Mouse (Mus musculus) hindbrain, embryonic 15.5 days (tissue): Measurements from ENCODE around the gene Mob3b. TPM values are rescaled to one million over a fixed set of nuclear protein-coding genes. Genes with fewer than 3 reads are reported as not detected.

ENCODE experiments used
- ATAC-seq: fragments of 200-750 bp; cut with Nextera tagmentation; 2 replicates; pipeline ENCODE4 v1.8.0; 2017; ENCODE audit warnings: low read depth, moderate number of reproducible peaks, moderate TSS enrichment; ENCODE audit not compliant: low FRiP score
- H3K27ac ChIP-seq: fragments of 300-500 bp; sonication (generic); replicated peaks from 2 replicates; pipeline ENCODE4 v1.5.1; 2015; ENCODE audit warnings: mild to moderate bottlenecking, inconsistent platforms
- H3K27me3 ChIP-seq: fragments of 300-500 bp; sonication (generic); 2 replicates; pipeline ENCODE4 v1.6.1; 2015; ENCODE audit warnings: control low read depth, inconsistent platforms
- H3K36me3 ChIP-seq: fragments of 300-500 bp; sonication (generic); 2 replicates; pipeline ENCODE4 v1.6.1; 2015; ENCODE audit warnings: control low read depth, inconsistent platforms
- H3K4me1 ChIP-seq: fragments of 300-500 bp; sonication (generic); replicated peaks from 2 replicates; pipeline ENCODE4 v1.6.1; 2015; ENCODE audit warnings: control low read depth, inconsistent platforms
- H3K4me2 ChIP-seq: fragments of 300-500 bp; sonication (generic); 2 replicates; pipeline ENCODE4 v1.6.1; 2015; ENCODE audit warnings: moderate library complexity, mild to moderate bottlenecking, inconsistent platforms
- H3K4me3 ChIP-seq: fragments of 300-500 bp; sonication (generic); 2 replicates; pipeline ENCODE4 v1.5.1; 2015; ENCODE audit warnings: mild to moderate bottlenecking, inconsistent platforms
- H3K9ac ChIP-seq: fragments of 300-500 bp; sonication (generic); 2 replicates; pipeline ENCODE4 v1.6.1; 2015; ENCODE audit warnings: inconsistent platforms
- H3K9me3 ChIP-seq: fragments of 300-500 bp; sonication (generic); 2 replicates; pipeline ENCODE4 v1.6.1; 2016; ENCODE audit warnings: control low read depth, inconsistent platforms
- WGBS: fragments of 180-500 bp; shearing (Covaris S2); methylation state at CpG from one replicate; pipeline ENCODE4 v1.1.7; 2015; 5-methylcytosine and 5-hydroxymethylcytosine counted together
- polyA plus RNA-seq: library from polyadenylated mRNA; unstranded; fragments of >200 nt; fragmentation: Nextera tagmentation; extraction: Ambion mirVana; gene quantifications from 2 replicates; pipeline ENCODE4 v1.2.1, GENCODE M21; 2015

The Mob3b gene
- polyA plus RNA-seq, 1 experiment from 2014 or later = 3.9 TPM

- H3K4me3 ChIP-seq = no peak overlapping the region
- WGBS = 86% methylated on average over 10 of the region's 10 CpGs
- no peak overlapping the region for H3K27ac ChIP-seq
- ATAC-seq = no peak
- H3K9me3 ChIP-seq = no peaks in the 10 kb centered on the region
- H3K27me3 ChIP-seq = no peaks in the 10 kb centered on the region
- no peak overlapping the region for H3K9ac ChIP-seq
- H3K4me2 ChIP-seq = no peak overlapping the region
- no peaks in the 10 kb centered on the region for H3K4me1 ChIP-seq
- no peaks in the 10 kb centered on the region for H3K36me3 ChIP-seq
These were observed 11.6 kb downstream of the Mob3b start for GRCm38 (mm10) chr4:35145726-35146125.

- Histone ChIP-seq H3K4me1 (no peaks in the 10 kb centered on the region), H3K36me3 (no peaks in the 10 kb centered on the region), H3K9ac (no peak overlapping the region), H3K27ac (no peak overlapping the region), H3K4me3 (no peak overlapping the region), H3K9me3 (no peaks in the 10 kb centered on the region), H3K27me3 (no peaks in the 10 kb centered on the region), H3K4me2 (no peak overlapping the region)
- no peak for ATAC-seq
- 80% methylated on average over 12 of the region's 12 CpGs for WGBS
These were observed 13.7 kb downstream of the Mob3b start for GRCm38 (mm10) chr4:35143472-35144102.

- Histone ChIP-seq H3K4me3 (no peak overlapping the region), H3K27ac (no peak overlapping the region), H3K27me3 (no peaks in the 10 kb centered on the region), H3K4me1 (no peaks in the 10 kb centered on the region), H3K4me2 (no peak overlapping the region), H3K36me3 (no peaks in the 10 kb centered on the region), H3K9me3 (no peaks in the 10 kb centered on the region), H3K9ac (no peak overlapping the region)
- no peak for ATAC-seq
- 90% methylated on average over 6 of the region's 6 CpGs for WGBS
These were observed 17.0 kb downstream of the Mob3b start for GRCm38 (mm10) chr4:35140317-35140716.

- WGBS = 43% methylated on average over 6 of the region's 6 CpGs
- Histone ChIP-seq H3K9me3 (no peaks in the 10 kb centered on the region), H3K4me1 (no peaks in the 10 kb centered on the region), H3K27me3 (no peaks in the 10 kb centered on the region), H3K4me3 (no peak overlapping the region), H3K27ac (no peak overlapping the region), H3K36me3 (no peaks in the 10 kb centered on the region), H3K4me2 (no peak overlapping the region), H3K9ac (no peak overlapping the region)
- ATAC-seq = no peak
These were observed 19.2 kb downstream of the Mob3b start for GRCm38 (mm10) chr4:35138077-35138476.

- no peak overlapping the region for H3K4me3 ChIP-seq
- no peaks in the 10 kb centered on the region for H3K4me1 ChIP-seq
- no peak overlapping the region for H3K4me2 ChIP-seq
- no peaks in the 10 kb centered on the region for H3K27me3 ChIP-seq
- no peak for ATAC-seq
- H3K9ac ChIP-seq = no peak overlapping the region
- no peaks in the 10 kb centered on the region for H3K9me3 ChIP-seq
- H3K36me3 ChIP-seq = no peaks in the 10 kb centered on the region
- H3K27ac ChIP-seq = no peak overlapping the region
- WGBS = 85% methylated on average over 8 of the region's 8 CpGs
These were observed 20.3 kb downstream of the Mob3b start for GRCm38 (mm10) chr4:35136996-35137395.

DNA sequence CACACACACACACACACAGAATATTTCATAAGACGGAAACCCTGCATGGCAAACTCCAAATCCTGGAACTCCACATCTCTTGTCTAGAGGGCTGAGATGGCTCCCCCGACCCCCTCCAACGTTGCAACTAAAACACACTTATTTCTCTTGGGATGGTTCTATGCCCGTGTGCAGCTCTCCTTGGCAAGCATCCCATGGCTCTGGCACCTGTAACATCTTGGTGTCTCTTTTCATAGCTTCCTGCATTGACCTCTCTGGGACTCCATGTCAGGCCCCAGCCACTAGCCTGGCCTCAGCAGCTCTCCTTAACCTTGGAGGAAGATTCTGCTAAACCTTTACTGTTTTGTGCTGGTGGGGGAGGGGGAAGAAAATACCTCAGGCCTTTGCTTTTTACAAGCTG, 21.5 kb downstream of the Mob3b start:
- Histone ChIP-seq H3K4me3 (no peak overlapping the region), H3K4me2 (no peak overlapping the region), H3K9ac (no peak overlapping the region), H3K27ac (no peak overlapping the region), H3K27me3 (no peaks in the 10 kb centered on the region), H3K4me1 (no peaks in the 10 kb centered on the region), H3K9me3 (no peaks in the 10 kb centered on the region), H3K36me3 (no peaks in the 10 kb centered on the region)
- no peak for ATAC-seq
- WGBS = 70% methylated on average over 4 of the region's 4 CpGs

- 85% methylated on average over 15 of the region's 15 CpGs for WGBS
These were observed 22.3 kb downstream of the Mob3b start for GRCm38 (mm10) chr4:35134846-35135611.

GRCm38 (mm10) chr4:35133411-35133810, 23.9 kb downstream of the Mob3b start:
- Histone ChIP-seq H3K27ac (no peak overlapping the region), H3K4me2 (no peak overlapping the region), H3K9ac (no peak overlapping the region), H3K36me3 (no peaks in the 10 kb centered on the region), H3K9me3 (no peaks in the 10 kb centered on the region), H3K4me1 (no peaks in the 10 kb centered on the region), H3K4me3 (no peak overlapping the region), H3K27me3 (no peaks in the 10 kb centered on the region)
- no peak for ATAC-seq
- 88% methylated on average over 4 of the region's 4 CpGs for WGBS

More at GRCm38 (mm10) chr4:35134846-35135611, 22.3 kb downstream of the Mob3b start:
- ATAC-seq = no peak
- Histone ChIP-seq H3K36me3 (no peaks in the 10 kb centered on the region), H3K9ac (no peak overlapping the region), H3K4me2 (no peak overlapping the region), H3K4me3 (no peak overlapping the region), H3K9me3 (no peaks in the 10 kb centered on the region), H3K27me3 (no peaks in the 10 kb centered on the region), H3K4me1 (no peaks in the 10 kb centered on the region), H3K27ac (no peak overlapping the region)

DNA sequence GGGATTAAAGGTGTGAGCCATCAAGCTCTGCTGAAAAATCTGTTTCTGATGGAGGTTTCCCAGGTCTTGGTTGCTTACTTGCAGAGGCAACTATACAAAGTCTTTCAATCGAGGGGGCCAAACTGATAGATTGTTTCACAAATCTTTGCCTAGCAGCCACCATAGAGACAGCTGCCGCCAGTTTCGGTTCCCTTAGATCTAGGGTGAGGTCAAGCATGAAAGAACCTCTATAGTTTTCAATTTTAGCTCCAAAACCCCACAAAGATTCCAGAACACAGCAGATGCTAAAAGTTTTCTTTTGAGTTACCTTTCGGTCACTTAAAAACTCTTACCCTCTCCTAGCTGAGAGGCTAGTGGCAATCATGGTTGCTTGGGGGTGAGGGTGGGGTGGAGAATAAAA, 25.7 kb downstream of the Mob3b start:
- H3K9ac ChIP-seq = no peak overlapping the region
- no peak overlapping the region for H3K4me3 ChIP-seq
- no peaks in the 10 kb centered on the region for H3K4me1 ChIP-seq
- no peak for ATAC-seq
- no peak overlapping the region for H3K4me2 ChIP-seq
- H3K9me3 ChIP-seq = no peaks in the 10 kb centered on the region
- no peaks in the 10 kb centered on the region for H3K36me3 ChIP-seq
- H3K27ac ChIP-seq = no peak overlapping the region
- H3K27me3 ChIP-seq = no peaks in the 10 kb centered on the region
- 79% methylated on average over 4 of the region's 4 CpGs for WGBS

DNA sequence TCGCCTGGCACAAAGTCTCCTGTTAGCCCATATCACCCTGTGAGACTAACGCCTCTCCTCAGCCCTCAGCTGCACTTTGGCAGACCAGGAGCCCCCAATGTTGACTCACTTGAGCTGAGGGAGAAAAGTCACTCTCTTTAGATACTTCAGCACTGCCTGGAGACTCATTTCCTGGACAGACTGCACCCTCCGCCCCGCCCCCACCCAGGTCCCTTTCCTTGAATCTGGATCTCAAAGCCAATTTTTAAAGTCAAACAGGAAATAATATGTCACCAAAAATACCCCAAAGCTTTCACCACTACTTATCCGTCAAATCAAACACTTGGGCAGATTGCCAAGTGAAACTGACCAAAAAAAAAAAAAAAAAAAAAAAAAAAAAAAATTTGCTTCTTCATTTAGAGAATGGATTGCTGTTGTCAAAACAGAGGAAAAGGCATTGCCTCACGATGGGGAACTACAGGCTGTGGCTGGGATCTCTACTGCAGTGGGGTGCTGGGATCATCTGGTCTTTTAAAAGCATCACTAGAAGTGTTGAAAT, 26.8 kb downstream of the Mob3b start:
- WGBS = 77% methylated on average over 6 of the region's 6 CpGs
- no peak overlapping the region for H3K9ac ChIP-seq
- H3K4me3 ChIP-seq = no peak overlapping the region
- H3K27me3 ChIP-seq = no peaks in the 10 kb centered on the region
- ATAC-seq = no peak
- H3K4me1 ChIP-seq = peaks cover 8% of the 10 kb centered on the region
- no peaks in the 10 kb centered on the region for H3K36me3 ChIP-seq
- no peak overlapping the region for H3K4me2 ChIP-seq
- no peaks in the 10 kb centered on the region for H3K9me3 ChIP-seq
- H3K27ac ChIP-seq = no peak overlapping the region

DNA sequence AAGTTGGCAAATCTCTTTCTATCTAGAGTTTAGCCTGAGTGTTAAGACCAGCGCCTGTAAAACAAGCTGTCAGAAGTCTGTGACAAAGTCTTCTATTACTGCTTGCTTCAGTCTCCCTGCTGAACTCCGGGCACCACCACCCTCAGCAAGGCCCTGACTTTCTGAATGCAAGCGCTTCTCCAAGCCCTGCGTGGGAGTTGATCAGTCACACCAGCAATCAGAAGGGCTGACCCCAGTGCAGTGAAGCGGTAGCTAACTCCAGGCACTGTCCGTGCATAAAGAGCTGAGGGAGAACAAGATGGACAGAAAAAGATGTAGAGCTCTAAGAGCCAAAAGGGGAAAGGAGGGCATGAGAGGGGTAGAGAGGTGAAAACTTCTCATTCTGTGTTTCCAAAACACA, 29.5 kb downstream of the Mob3b start:
- Histone ChIP-seq H3K4me3 (no peak overlapping the region), H3K4me2 (no peak overlapping the region), H3K36me3 (no peaks in the 10 kb centered on the region), H3K27ac (no peak overlapping the region), H3K4me1 (peaks cover 13% of the 10 kb centered on the region), H3K9ac (no peak overlapping the region), H3K9me3 (no peaks in the 10 kb centered on the region), H3K27me3 (no peaks in the 10 kb centered on the region)
- no peak for ATAC-seq
- 35% methylated on average over 6 of the region's 6 CpGs for WGBS

- Histone ChIP-seq H3K9ac (no peak overlapping the region), H3K27me3 (no peaks in the 10 kb centered on the region), H3K4me2 (no peak overlapping the region), H3K36me3 (no peaks in the 10 kb centered on the region), H3K4me3 (no peak overlapping the region), H3K4me1 (peaks cover 13% of the 10 kb centered on the region), H3K27ac (no peak overlapping the region), H3K9me3 (no peaks in the 10 kb centered on the region)
- ATAC-seq = no peak
- WGBS = 45% methylated on average over 9 of the region's 9 CpGs
These were observed 30.5 kb downstream of the Mob3b start for GRCm38 (mm10) chr4:35126776-35127175.
